Comparison of ENCODE assay signal across 20 mouse cellular contexts in the genomic region with DNA sequence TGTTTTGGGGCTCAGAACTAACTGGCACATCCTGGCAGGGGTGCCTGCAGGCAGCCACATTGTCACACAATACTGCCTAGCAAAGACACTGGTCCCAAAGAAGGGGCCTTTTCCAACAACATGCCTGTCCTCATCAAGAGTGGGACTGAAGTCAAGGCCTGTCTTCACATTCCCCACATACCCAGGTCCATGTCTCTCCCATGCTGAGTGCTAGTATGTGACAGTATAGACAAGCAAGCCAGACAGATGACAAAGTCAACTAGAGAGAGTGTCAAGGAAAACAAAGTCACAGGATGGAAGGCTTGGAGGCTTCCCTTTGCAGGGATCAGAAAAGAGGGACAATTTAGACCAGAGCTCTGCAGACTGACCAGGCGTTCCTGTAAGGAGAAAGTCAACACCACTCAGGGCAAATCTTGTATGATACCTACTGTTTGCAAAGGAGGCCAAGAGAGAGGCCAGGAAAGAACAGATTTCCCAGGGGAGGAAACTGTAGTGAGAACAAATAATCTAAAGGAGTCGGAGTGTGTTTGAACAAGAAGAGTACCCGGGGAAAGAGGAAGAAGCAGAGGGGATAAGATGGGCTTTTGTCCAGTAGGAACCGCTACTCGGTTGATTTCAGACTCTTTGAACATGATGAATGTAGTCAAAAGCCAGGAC.
DNase-seq lines count a peak whose midpoint lies in the region; ATAC-seq lines count a peak whose summit lies in the region.
"Had no signal": no experiment of that assay in that cellular context is flagged by ENCODE, and none has a peak within 500 bp of the region (broad histone marks: within the 10 kb centered on the region; RNA-seq: fewer than 3 reads in every experiment).

No protein-coding gene starts in this region.

- 0 out of 2 replicates have a peak, but pooled peaks have one; percentile 35 for ATAC-seq in heart, embryonic 11.5 days (replicated peaks; ENCODE audit: insufficient number of reproducible peaks, low FRiP score, low TSS enrichment)
- no peak for ATAC-seq in heart, embryonic 15.5 days (replicated peaks; ENCODE audit: insufficient number of reproducible peaks, insufficient read depth, low FRiP score, low read depth)
- peak; percentile 52; the same call in 1 of the 2 replicates for ATAC-seq in lung, embryonic 16.5 days (ENCODE audit: low read depth)
- ATAC-seq: activated CD4-positive, CD25-positive, alpha-beta regulatory T cell, adult 4 months; forebrain, embryonic 13.5 days; forebrain, postnatal 0 days; hindbrain, postnatal 0 days; Patski had no signal

- no peak overlapping the region for H3K9ac ChIP-seq in heart, embryonic 11.5 days (ENCODE audit: low read depth, low read length)
- no peak overlapping the region for H3K9ac ChIP-seq in heart, embryonic 15.5 days
- H3K9ac ChIP-seq in lung, embryonic 16.5 days (ENCODE audit: low read length): no peak overlapping the region
- H3K9ac ChIP-seq: forebrain, embryonic 13.5 days; forebrain, postnatal 0 days; hindbrain, embryonic 13.5 days had no signal

- H3K36me3 ChIP-seq in heart, embryonic 11.5 days (ENCODE audit: control insufficient read depth, insufficient read depth, low read length): no peaks in the 10 kb centered on the region
- no peaks in the 10 kb centered on the region for H3K36me3 ChIP-seq in heart, embryonic 15.5 days
- H3K36me3 ChIP-seq in lung, embryonic 16.5 days (ENCODE audit: control insufficient read depth, insufficient read depth, low read length): no peaks in the 10 kb centered on the region
- H3K36me3 ChIP-seq: embryonic facial prominence, embryonic 10.5 days; hindbrain, embryonic 13.5 days had no signal

- H3K4me1 ChIP-seq in heart, embryonic 11.5 days (ENCODE audit: control insufficient read depth, insufficient read depth, low read length): peaks cover 5% of the 10 kb centered on the region; the same call in 1 of the 2 replicates
- peaks cover 15% of the 10 kb centered on the region for H3K4me1 ChIP-seq in heart, embryonic 15.5 days (replicated peaks)
- H3K4me1 ChIP-seq in lung, embryonic 16.5 days (replicated peaks; ENCODE audit: control insufficient read depth, insufficient read depth, low read length): peaks cover 4% of the 10 kb centered on the region; the same call in 1 of the 2 replicates
- H3K4me1 ChIP-seq: embryonic facial prominence, embryonic 10.5 days; forebrain, embryonic 13.5 days; hindbrain, embryonic 13.5 days had no signal

- H3K27ac ChIP-seq in heart, embryonic 11.5 days (ENCODE audit: low read depth, low read length): 0 out of 2 replicates have a peak overlapping the region, but pooled peaks have one; percentile 10
- peak overlapping the region; percentile 60 for H3K27ac ChIP-seq in heart, embryonic 15.5 days
- H3K27ac ChIP-seq in lung, embryonic 16.5 days (ENCODE audit: low read length): peak overlapping the region; percentile 18; the same call in 1 of the 2 replicates
- H3K27ac ChIP-seq: embryonic facial prominence, embryonic 10.5 days; forebrain, embryonic 13.5 days; hindbrain, embryonic 13.5 days; hindbrain, postnatal 0 days had no signal

- no peaks in the 10 kb centered on the region for H3K9me3 ChIP-seq in heart, embryonic 11.5 days (replicated peaks; ENCODE audit: control insufficient read depth, low read length)
- H3K9me3 ChIP-seq in heart, embryonic 15.5 days (replicated peaks): no peaks in the 10 kb centered on the region
- H3K9me3 ChIP-seq in lung, embryonic 16.5 days (ENCODE audit: control insufficient read depth, low read length): no peaks in the 10 kb centered on the region
- H3K9me3 ChIP-seq: embryonic facial prominence, embryonic 10.5 days; forebrain, embryonic 13.5 days; hindbrain, embryonic 13.5 days had no signal

- no peak overlapping the region for H3K4me2 ChIP-seq in heart, embryonic 11.5 days
- no peak overlapping the region for H3K4me2 ChIP-seq in heart, embryonic 15.5 days
- H3K4me2 ChIP-seq in lung, embryonic 16.5 days (ENCODE audit: low read depth, low read length): no peak overlapping the region
- H3K4me2 ChIP-seq: forebrain, embryonic 13.5 days; hindbrain, embryonic 13.5 days had no signal

- no peak for DNase-seq in heart, adult 11 months
- no peak for DNase-seq in heart, adult 9 months (ENCODE audit: low spot score in 2 of 2)
- no peak for DNase-seq in lung, postnatal 36 days
- DNase-seq: adrenal gland, postnatal 14 days; cerebellum, adult 11-12 months; cerebellum, adult 9-10 months; cerebellum, postnatal 25 days; forebrain, postnatal 0 days; gastrocnemius, postnatal 14 days; kidney, adult 11 months had no signal

- WGBS in heart, embryonic 11.5 days (ENCODE audit: insufficient replicate concordance): 61% methylated on average over 5 of the region's 5 CpGs
- WGBS in heart, embryonic 15.5 days: 45% methylated on average over 5 of the region's 5 CpGs
- 34% methylated on average over 5 of the region's 5 CpGs for WGBS in lung, embryonic 16.5 days

- H3K4me3 ChIP-seq in heart, embryonic 11.5 days (ENCODE audit: low read depth, low read length): no peak overlapping the region
- no peak overlapping the region for H3K4me3 ChIP-seq in heart, embryonic 15.5 days
- no peak overlapping the region for H3K4me3 ChIP-seq in lung, embryonic 16.5 days (ENCODE audit: low read length)
- H3K4me3 ChIP-seq: embryonic facial prominence, embryonic 10.5 days; forebrain, embryonic 13.5 days; hindbrain, embryonic 13.5 days had no signal

- no peaks in the 10 kb centered on the region for H3K27me3 ChIP-seq in heart, embryonic 11.5 days (ENCODE audit: control insufficient read depth, insufficient read depth, low read length)
- H3K27me3 ChIP-seq in heart, embryonic 15.5 days: no peaks in the 10 kb centered on the region
- no peaks in the 10 kb centered on the region for H3K27me3 ChIP-seq in lung, embryonic 16.5 days (ENCODE audit: control insufficient read depth, insufficient read depth, low read depth, low read length)
- H3K27me3 ChIP-seq: CH12.LX; forebrain, embryonic 13.5 days; hindbrain, embryonic 13.5 days; Patski had no signal

Comparison
In these comparisons a context has a peak if more than half of its experiments do, and no peak if none do; other contexts are left out.
1. H3K27ac ChIP-seq: peak in every context shown above with its lines; median percentile 60 in heart, embryonic 15.5 days; 18 in lung, embryonic 16.5 days; 10 in heart, embryonic 11.5 days.